In genomic region chr2:160798206-160798605, GRCm38 (mm10) we compare ENCODE assay signal across 27 mouse cellular contexts.
DNase-seq lines count a peak whose midpoint lies in the region; ATAC-seq and TF ChIP-seq lines count a peak whose summit lies in the region.
"Had no signal": no experiment of that assay in that cellular context is flagged by ENCODE, and none has a peak within 500 bp of the region (broad histone marks: within the 10 kb centered on the region; RNA-seq: fewer than 3 reads in every experiment).

No protein-coding gene starts in this region.

- no peak for ATAC-seq in kidney, embryonic 16.5 days (ENCODE audit: low FRiP score, low TSS enrichment)
- ATAC-seq: activated CD4-positive, CD25-positive, alpha-beta regulatory T cell, adult 4 months; forebrain, embryonic 13.5 days; hindbrain, embryonic 16.5 days; midbrain, embryonic 15.5 days had no signal

- H3K9ac ChIP-seq in kidney, embryonic 16.5 days (replicated peaks; ENCODE audit: low read length) = no peak overlapping the region
- H3K9ac ChIP-seq: forebrain, embryonic 13.5 days; limb, embryonic 15.5 days; midbrain, embryonic 15.5 days; neural tube, embryonic 15.5 days; stomach, embryonic 15.5 days had no signal

- no peak for TF ChIP-seq POLR2A in kidney, adult 2 months (IDR thresholded peaks at IDR 0.05; ENCODE audit: low read depth, low read length)

- H3K4me1 ChIP-seq in kidney, adult 2 months (ENCODE audit: control insufficient read depth, insufficient read depth, low read length) = peaks cover 25% of the 10 kb centered on the region
- H3K4me1 ChIP-seq in kidney, embryonic 16.5 days (ENCODE audit: insufficient read depth, low read length) = no peaks in the 10 kb centered on the region
- H3K4me1 ChIP-seq: limb, embryonic 10.5 days; limb, embryonic 15.5 days; midbrain, embryonic 10.5 days; midbrain, embryonic 15.5 days; stomach, embryonic 15.5 days had no signal

- H3K9me3 ChIP-seq in kidney, embryonic 16.5 days (ENCODE audit: low read length) = no peaks in the 10 kb centered on the region
- H3K9me3 ChIP-seq: forebrain, embryonic 13.5 days; limb, embryonic 10.5 days; limb, embryonic 15.5 days; midbrain, embryonic 10.5 days; midbrain, embryonic 15.5 days; neural tube, embryonic 15.5 days; stomach, embryonic 15.5 days had no signal

- no peak for TF ChIP-seq CTCF in kidney, adult 2 months (conservative IDR thresholded peaks at IDR 0.05; ENCODE audit: insufficient read depth, insufficient read length, low read depth, low read length)
- no peak for TF ChIP-seq CTCF in layer of hippocampus, adult 2 months (conservative IDR thresholded peaks at IDR 0.05)

- no peaks in the 10 kb centered on the region for H3K27me3 ChIP-seq in kidney, adult 2 months (replicated peaks; ENCODE audit: control insufficient read depth, insufficient read depth, low read length)
- H3K27me3 ChIP-seq in kidney, embryonic 16.5 days (ENCODE audit: insufficient read depth, low read length) = no peaks in the 10 kb centered on the region
- H3K27me3 ChIP-seq: CH12.LX; forebrain, embryonic 13.5 days; limb, embryonic 15.5 days; midbrain, embryonic 15.5 days; neural tube, embryonic 15.5 days; stomach, embryonic 15.5 days had no signal

- DNase-seq in adrenal gland, postnatal 14 days = peak; percentile 39
- no peak for DNase-seq in adrenal gland, postnatal 4 days (ENCODE audit: low spot score in 2 of 2)
- peak; percentile 56 for DNase-seq in kidney, adult 2 months
- DNase-seq in layer of hippocampus, adult 2 months (ENCODE audit: low spot score in 2 of 2) = no peak
- no peak for DNase-seq in layer of hippocampus, adult 11-12 months (ENCODE audit: low spot score)
- peak; percentile 26 for DNase-seq in lung, postnatal 36 days
- DNase-seq in lung, postnatal 25 days (ENCODE audit: low spot score) = no peak
- DNase-seq: adrenal gland, adult 8-10 months; cerebellum, adult 18-20 months; cerebellum, postnatal 14 days; gastrocnemius, postnatal 14 days; kidney, adult 8-10 months; lung, postnatal 10 days; right cerebral cortex, postnatal 25 days; thymus, adult 18-20 months; thymus, postnatal 25 days had no signal

- peak overlapping the region; percentile 95 for H3K27ac ChIP-seq in kidney, adult 2 months (ENCODE audit: insufficient read depth, low read depth, low read length)
- no peak overlapping the region for H3K27ac ChIP-seq in kidney, embryonic 16.5 days (ENCODE audit: low read length)
- H3K27ac ChIP-seq in layer of hippocampus, adult 2 months = peak overlapping the region; percentile 85
- H3K27ac ChIP-seq: forebrain, embryonic 13.5 days; limb, embryonic 10.5 days; limb, embryonic 15.5 days; midbrain, embryonic 10.5 days; midbrain, embryonic 15.5 days; neural tube, embryonic 15.5 days; stomach, embryonic 15.5 days had no signal

- no peaks in the 10 kb centered on the region; the same call in 1 of the 2 replicates for H3K36me3 ChIP-seq in kidney, adult 2 months (ENCODE audit: control insufficient read depth, insufficient read depth, low read length)
- H3K36me3 ChIP-seq in kidney, embryonic 16.5 days (ENCODE audit: insufficient read depth, low read length) = no peaks in the 10 kb centered on the region
- H3K36me3 ChIP-seq: limb, embryonic 10.5 days; limb, embryonic 15.5 days; midbrain, embryonic 10.5 days; midbrain, embryonic 15.5 days; neural tube, embryonic 15.5 days; stomach, embryonic 15.5 days had no signal

- WGBS in kidney, adult 2 months = 41% methylated on average over 1 of the region's 1 CpGs
- 87% methylated on average over 1 of the region's 1 CpGs for WGBS in kidney, embryonic 16.5 days

- H3K4me3 ChIP-seq in kidney, adult 2 months (ENCODE audit: insufficient read depth, low read depth, low read length) = no peak overlapping the region
- no peak overlapping the region for H3K4me3 ChIP-seq in kidney, embryonic 16.5 days (ENCODE audit: low read length)
- no peak overlapping the region for H3K4me3 ChIP-seq in layer of hippocampus, adult 2 months
- H3K4me3 ChIP-seq: forebrain, embryonic 13.5 days; limb, embryonic 10.5 days; limb, embryonic 15.5 days; midbrain, embryonic 10.5 days; midbrain, embryonic 15.5 days; neural tube, embryonic 15.5 days; stomach, embryonic 15.5 days had no signal

- no peak overlapping the region for H3K4me2 ChIP-seq in kidney, embryonic 16.5 days (replicated peaks; ENCODE audit: low read depth, low read length)
- H3K4me2 ChIP-seq: forebrain, embryonic 13.5 days; limb, embryonic 15.5 days; midbrain, embryonic 15.5 days; neural tube, embryonic 15.5 days; stomach, embryonic 15.5 days had no signal

Comparison
In these comparisons a context has a peak if more than half of its experiments do, and no peak if none do; other contexts are left out.
1. DNase-seq: peak in adrenal gland, postnatal 14 days (single experiment), kidney, adult 2 months (single experiment) and lung, postnatal 36 days (single experiment); none in adrenal gland, postnatal 4 days (0 of 2), layer of hippocampus, adult 2 months (0 of 2), layer of hippocampus, adult 11-12 months (single experiment) and lung, postnatal 25 days (single experiment).